Mouse (Mus musculus) WW6 (cell line): ENCODE results near the gene Syt9.

Experiments
- DNase-seq: peaks from one replicate; pipeline ENCODE4 v3.0.0-alpha.2; 2013; ENCODE audit warnings: low read depth, low spot score

The Syt9 gene

DNA sequence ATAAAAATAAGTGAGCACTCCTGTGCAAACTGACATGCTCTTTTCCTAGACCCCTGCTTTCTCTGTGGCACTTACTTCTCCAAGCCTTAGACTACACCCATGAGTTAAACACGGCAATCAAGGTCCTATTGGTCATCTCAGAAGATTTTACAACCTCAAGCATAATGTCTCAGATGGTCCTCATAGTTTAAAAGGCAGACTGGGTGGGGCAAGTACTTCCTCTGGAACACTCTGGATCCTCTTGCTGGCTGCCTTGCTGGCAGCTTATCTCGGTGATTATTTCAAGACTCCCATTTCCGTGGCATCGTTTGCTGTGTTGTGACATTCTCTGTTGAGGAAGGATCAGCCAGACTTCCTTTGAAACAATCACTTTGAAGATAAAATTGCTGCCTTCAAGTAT lies 169.5 kb downstream of the Syt9 start:
- DNase-seq: no peak

DNA sequence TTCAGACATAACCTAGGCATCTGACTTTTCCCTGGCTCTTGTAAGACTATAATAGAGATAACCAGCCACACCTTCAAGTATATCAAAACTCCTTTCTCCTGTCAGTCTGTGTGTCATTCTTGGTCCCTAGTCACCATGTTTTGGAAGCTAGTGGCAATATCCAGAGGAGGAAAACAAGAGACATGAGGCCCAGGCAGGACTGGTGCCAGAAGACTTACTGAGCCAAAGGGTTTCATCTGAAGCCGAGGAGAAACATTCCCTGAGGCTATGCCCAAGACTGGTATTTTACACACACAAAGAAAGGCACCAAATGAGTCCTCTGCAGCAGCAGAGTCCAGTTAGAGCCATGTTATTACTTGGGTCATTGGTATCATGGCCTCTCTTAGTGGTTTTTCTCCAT lies 174.5 kb downstream of the Syt9 start:
- DNase-seq: no peak

DNA sequence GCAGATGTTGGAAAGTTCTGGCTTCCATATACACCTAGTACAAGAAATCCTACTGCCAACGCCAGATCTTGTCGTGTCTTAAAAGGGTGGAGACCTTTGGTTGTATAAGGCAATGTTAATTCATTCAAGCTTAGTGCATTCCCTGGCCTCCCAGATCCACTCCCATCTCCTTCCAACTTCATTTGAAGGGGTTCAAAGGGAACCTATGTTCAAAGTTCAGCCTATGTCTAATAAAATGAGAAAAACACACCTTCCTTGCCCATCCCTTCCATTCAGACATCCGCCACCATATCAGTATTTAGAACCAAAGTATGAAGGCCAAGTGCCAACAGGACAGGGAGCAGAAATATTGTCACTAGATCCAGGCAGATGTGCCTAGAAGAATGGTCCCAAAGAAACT lies 177.3 kb downstream of the Syt9 start:
- DNase-seq: no peak

DNA sequence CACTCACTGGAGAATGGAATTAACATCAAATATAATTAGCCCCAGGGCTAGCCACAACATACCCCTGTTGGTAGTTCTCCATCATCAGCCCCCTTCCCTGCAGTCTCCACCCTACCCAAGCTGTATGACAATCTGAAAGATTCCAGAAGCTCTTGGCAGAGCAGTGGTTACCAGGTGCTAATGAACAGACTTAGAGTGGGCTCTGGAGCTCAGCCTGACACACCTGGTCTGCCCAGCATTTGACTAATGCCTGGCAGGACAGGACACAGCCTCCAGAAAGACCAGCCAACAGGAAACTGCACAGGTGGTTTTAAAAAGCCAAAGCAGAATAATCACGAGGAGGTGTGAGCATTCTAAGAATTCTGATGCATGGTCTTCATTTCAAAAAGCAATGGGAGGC lies 182.9 kb downstream of the Syt9 start:
- DNase-seq: no peak

DNA sequence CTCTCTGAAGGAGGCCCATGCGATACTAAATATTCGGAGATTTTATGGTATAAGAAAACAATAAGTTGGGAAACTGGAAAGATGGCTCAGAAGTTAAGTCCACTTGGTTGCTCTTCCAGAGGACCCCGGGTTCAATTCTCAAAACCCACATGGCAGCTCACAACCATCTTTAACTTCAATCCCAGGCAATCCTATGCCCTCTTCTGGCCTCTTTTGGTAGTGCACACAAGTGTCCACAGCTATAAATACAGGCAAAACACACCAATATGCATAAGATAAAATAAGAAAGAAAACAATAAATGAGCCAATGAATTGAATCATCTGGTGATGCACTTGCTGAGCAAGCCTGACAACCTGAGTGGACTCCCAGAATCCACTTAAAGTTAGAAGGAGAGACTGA lies 185.4 kb downstream of the Syt9 start:
- no peak for DNase-seq

DNA sequence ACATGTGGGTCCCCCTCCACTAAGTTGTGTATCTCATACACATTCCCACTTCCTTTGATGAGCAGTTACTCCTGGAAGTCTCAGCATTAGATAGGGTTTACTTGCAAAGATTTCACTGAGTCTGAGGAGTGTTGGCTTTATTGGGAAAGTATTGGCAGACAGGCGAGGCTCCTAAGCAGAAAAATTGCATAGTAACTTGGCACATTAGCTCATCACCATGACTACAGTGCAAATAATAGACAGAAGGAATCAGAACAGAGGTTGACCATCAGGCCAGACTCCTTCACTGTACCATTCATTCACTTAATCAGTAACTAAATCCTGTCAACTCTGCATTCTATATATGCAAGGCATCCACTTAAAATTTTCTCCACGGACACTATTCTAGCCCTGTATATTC lies 190.1 kb downstream of the Syt9 start:
- no peak for DNase-seq

DNA sequence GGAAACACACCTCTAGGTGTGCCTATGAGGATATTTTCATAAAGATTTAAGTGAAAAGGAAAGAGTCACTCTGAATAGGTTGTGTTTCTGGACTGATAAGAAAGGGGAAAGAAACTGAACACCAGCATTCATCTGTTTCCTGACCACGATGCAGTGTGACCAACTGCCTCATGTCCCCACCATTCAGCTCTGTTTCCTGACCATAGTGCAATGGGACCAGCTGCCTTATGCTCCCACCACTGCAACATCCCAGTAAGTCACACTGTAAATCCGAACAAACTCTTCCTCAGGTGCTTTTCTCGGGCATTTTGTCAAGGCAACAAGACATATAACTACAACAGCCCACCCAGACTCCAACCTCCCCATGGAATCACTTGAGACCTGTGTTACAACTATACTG lies 191.1 kb downstream of the Syt9 start:
- DNase-seq: no peak

DNA sequence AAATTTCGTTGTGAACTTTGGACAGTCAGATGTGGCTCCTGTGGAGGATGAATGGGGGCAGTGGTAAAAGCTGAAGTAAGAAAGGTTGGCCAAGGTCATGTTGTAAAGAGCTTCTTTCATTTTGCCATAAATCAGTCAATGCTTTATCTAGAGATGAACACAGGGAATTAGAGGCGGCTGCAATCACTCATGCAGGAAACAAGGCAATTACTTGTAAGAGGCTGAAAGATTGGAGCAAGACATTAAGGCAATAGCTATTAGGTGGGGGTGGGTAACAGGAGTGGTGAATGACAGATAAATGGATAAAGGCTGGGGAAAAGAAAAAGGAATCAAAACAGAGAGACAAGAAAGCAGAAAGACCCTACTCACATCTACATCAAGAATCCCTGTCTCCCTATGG lies 193.2 kb downstream of the Syt9 start:
- no peak for DNase-seq

DNA sequence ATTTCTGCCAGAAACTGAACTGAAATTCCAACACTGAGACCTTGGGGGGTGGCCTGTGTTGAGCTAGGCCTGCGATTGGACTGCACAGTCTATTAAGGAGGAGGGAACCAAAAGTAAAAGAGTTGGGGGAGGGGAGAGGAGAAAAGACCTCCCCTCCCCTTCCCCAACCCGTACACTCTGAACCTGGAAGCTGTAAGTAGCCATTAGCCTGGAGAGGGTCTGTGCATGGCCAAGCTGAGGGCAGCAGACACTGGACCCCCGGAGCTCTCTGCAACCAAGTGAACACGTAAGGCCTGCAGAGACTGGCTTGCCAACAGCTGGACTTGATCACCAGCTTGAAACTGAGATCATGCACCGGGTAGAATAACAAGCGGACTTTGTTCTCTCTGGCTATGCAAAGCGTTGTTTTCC lies 196.7 kb downstream of the Syt9 start, which contains the start of gene Olfml1:
Gene Olfml1 (plus strand): TSS at position 186 of the 411 bp plus-strand sequence.
- no peak for DNase-seq

DNA sequence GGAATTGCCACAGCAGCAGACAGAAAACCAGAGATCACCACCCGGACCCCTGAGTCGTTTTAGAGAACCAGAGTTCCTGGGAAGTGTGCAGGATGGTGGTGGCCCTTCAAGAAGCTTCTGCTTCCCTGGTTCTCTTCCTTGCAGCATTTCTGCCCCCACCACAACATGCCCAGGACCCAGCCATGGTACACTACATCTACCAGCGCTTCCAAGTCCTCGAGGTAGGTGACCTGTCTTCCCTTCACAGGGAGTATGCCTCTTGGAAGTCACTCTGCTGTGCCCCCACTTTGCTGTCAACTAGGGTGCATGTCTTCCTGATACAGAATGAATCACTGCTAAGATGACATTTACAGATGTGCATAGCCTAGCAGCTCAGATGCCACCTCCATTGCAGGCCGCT lies 197.1 kb downstream of the Syt9 start:
- DNase-seq: no peak

DNA sequence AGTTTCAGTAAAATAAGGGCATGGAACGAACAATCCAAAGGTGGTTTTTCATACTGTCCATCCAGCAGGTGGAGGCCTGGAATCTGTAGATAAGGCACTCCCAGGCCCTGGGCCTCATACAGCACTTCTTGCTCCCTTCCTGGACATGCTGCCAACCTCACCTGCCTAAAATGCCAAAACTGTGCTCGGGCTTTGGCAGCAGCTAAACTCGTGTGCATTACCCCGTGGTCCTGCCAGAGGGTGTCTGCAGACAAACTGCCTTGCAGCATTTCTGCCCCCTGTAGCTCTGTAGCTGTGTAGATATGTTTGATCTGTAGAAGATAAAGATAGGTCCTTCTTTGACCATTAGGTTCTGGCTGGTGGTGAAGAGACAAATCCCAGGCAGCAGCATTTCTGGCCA lies 198.4 kb downstream of the Syt9 start:
- no peak for DNase-seq

DNA sequence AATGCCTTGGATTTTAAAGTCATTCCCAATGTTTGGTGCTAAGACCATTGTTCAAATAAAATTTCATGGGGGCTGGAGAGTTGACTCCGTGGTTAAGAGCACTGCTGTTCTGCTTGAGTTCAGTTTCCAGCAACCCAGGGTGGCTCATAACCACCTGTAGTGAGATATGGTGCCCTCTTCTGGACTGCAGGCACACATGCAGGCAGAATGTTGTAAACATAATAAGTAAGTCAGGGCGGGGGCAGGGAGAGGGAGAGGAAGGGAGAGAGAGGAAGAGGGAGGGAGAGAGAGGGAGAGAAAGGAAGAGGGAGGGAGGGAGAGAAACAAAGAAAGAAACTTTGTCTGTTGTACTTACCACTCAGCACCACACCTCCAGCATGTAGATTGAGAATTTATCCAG lies 203.3 kb downstream of the Syt9 start:
- DNase-seq: no peak

DNA sequence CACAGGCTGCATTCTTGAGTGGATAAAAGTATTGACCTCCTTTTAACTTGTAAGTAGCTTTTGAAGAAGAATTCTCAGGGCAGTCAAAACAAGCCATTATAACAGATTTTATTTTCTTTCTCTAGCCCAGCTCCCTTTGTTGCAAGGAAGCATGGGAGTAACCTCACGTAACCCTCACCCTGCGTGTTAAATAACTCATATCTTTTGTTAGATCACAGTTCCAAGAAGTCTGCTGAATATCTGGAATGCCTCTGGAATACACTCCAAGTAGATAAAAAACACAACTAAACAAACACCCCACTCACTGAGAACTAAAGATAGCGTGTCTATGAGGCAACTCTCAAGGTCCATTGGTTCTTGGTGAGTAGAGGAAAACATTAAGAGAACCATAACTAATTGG lies 203.7 kb downstream of the Syt9 start:
- DNase-seq: no peak

DNA sequence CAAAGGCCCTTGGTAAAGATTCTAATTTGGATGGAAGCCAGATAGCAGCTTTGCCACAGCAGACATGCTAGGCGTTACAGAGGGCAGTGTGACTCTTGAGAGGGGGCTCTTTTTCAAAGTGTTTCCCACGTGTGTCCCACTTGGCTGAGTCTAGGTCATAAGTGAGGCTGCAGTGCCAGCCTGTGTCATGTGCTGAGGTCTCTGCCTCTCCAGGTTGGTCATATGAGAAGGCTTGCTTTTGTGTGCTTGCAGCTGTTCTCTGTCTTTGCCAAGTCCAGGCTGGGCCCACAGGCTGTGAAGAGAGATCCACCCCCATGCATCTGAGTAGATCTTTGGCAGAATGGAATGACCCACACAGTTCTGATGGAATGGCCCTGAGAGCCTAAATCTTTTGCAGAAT lies 222.1 kb downstream of the Syt9 start:
- DNase-seq: no peak

DNA sequence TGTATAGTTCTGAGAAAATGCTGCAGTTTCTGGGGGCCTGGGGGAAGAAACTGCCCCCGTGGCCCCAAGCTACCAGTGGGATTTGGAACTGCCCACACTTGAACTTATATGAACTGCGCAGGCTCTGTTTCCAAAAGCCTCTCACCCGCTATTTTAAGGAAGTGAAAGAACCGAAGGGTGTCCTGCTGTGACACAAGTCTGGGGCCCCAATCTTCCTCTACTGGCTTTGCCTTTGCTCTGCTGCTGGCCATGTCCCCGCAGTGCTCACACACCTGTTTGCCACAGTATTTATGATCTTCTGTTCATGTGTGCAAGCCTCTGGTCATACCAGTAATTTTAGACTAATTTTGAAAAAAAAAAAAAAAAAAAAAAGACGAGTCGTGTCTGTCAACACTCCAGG lies 223.4 kb downstream of the Syt9 start:
- DNase-seq: no peak

DNA sequence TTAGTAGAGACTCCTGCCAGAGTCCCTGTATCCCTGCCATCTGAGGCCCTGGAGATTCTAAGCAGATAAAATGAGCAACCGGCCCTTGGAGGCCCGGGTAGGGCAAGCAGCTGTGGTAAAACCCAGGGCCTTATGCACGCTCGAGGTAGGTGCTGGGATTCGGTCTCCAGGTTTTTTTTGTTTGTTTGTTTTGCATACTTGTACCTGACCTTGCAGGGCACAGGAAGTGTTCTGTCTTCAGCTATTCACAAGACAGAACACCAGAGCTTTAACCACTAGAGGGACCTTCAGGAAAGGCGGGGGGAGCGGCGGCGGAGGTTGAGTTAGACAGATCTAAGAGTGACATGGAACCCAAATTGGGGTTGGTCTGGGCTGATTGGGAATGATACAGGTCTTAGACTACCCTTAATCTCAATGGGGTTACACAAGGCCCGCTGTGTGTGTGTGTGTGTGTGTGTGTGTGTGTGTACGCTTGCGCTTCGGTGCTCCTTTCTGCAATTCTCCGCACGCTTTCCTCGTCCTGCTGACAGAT lies 223.9 kb downstream of the Syt9 start:
- peak; percentile 47 for DNase-seq

DNA sequence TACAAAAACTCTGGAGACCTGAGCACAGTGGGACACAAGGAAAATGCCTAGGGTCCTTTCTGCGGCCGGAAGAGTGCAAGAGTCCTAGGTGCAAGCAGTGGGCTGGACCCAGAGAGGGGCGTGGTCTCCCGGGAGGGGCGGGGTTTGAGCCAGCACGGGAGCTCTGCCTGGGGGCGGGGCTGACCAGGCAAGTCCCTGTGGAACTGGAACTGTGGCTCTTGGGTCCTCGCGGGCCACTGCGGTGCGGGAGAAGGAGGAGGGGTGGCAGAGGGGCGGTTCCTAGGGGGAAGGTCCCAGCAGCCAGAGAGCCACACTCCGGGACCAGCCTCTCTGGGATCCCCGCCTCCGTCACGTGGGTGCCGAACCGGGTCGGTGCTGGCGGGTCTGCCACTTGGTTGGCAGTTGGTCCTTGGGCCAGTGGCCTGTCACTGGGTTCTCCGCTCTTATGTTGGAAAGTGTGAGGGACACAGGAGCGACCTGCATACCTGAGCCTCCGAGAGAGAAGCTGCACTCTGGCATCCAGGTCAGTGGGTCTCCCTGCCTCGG lies 224.4 kb downstream of the Syt9 start, which contains the start of gene Ppfibp2:
Gene Ppfibp2 (plus strand): TSS at position 351 of the 546 bp plus-strand sequence.
- peak; percentile 85 for DNase-seq

DNA sequence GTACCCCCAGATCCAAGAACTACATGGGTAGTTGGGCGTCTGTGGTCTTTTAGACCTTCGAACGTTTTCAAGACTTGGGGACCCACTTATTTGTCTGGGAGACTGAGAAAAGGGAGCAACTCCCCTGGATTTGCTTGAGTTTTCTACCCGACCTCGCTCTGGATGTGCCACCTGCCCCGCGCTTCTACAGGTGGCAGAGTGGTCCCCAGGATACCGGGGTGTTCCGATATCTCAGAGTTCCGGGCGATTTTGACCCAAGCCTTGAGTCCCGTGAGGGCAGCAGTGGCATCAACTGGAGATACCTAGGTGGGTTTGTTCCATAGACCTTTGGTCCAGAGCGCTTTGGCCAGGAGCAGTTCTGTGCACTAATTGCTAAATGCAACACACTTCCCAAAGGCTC lies 224.9 kb downstream of the Syt9 start:
- DNase-seq: no peak

DNA sequence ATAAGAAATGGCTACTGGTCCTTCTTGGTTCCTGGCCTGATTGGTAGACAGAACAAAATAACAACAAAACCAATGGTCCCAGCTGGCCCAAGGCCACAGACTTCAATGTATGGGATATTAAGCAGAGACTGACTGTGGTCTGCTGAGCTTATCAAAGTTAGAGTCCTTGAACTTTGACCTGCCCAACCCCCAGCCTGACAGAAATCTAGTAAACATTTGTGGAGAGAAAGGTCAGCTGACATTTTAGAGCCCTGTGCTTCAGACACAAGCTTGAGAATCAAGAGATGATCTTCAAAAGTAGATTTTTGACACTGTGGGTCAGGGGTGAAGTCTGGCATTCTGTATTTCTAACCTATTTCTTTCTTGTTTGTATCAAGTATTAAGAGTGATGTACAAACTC lies 226.2 kb downstream of the Syt9 start:
- DNase-seq: no peak

DNA sequence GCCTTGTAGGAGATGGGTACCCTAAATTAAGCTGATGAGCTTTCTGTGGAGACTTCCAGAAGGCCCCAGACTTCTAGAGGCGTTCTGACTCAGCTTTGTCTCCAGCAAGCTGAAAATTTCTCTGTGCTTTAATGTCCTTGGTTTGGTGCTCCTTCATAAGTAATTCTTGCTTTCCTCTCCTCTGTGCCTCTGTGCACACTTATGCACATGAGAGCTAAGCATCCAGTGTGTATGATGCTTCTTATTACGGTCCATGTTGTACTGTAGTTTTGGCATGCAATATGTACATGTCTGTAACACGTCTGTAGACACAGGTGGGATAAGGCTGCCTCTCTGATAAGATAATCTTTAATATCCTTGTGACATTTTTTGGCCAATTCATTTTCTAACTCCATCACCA lies 227.4 kb downstream of the Syt9 start:
- no peak for DNase-seq
